Mouse (Mus musculus): ENCODE data around the gene Slc25a45. TPM values are rescaled to one million over a fixed set of nuclear protein-coding genes. Genes with fewer than 3 reads are reported as not detected.
A peak's percentile ranks its signal among the peaks of the same experiment; 100 is the strongest.

The Slc25a45 gene
- polyA plus RNA-seq, 1 experiment, result 26.1 TPM

DNA sequence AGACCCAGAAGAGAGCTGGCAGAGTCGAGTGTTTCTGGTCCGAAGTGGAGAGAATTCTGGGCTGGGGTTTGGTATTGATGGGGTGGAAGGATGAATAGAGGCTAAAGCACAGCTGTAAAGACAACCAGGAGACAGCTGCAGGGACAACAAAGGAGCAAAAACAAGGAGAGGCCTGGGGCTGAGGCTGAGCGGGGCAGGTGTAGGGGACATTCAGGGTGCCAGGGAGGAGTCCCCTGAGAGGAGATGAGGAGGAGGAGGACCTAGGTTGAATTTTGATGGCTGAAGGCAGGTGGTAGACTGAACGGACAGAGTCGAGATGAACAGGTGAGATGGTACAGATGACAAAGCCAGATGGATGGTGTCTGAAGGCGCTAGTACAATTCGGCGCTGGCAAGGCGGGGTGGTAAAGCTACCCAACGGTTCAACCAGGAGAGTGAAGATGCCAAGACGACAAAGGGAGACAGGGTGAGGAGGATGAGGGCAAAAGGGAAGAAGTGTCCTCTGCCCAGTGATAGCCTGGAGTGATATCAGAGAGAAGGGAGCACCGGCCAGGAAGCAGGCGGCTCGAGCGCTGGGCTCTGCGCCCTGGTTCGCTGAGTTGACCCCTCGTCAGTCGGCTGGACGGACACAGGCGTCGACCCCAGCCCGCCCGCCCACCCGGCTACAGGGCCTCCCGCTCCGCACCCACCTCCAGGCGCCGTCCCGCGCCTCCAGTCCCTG is 15.8 kb downstream of the Slc25a45 start:
- TF ChIP-seq POLR2A (IDR thresholded peaks at IDR 0.05; ENCODE audit: control insufficient read depth, low read depth, low read length) (no peak), CTCF (IDR thresholded peaks at IDR 0.05; ENCODE audit: control insufficient read depth, insufficient read depth, insufficient replicate concordance, low read depth, low read length) (no peak)
- Histone ChIP-seq H3K4me3 (ENCODE audit: control insufficient read depth, low read depth, low read length) (peak overlapping the region; percentile 84), H3K4me1 (ENCODE audit: control insufficient read depth, insufficient read depth, low read length) (peaks cover 14% of the 10 kb centered on the region), H3K27me3 (ENCODE audit: control insufficient read depth, insufficient read depth, low read length) (no peaks in the 10 kb centered on the region), H3K36me3 (ENCODE audit: control insufficient read depth, insufficient read depth, low read length) (peaks cover 1% of the 10 kb centered on the region; the same call in 1 of the 2 replicates), H3K27ac (ENCODE audit: control insufficient read depth, insufficient read depth, low read depth, low read length) (peak overlapping the region; percentile 84)

- H3K27ac ChIP-seq (ENCODE audit: control insufficient read depth, insufficient read depth, low read depth, low read length), result peak within 1 kb of the TSS; percentile 84
- peak within 1 kb of the TSS; percentile 84 for H3K4me3 ChIP-seq (ENCODE audit: control insufficient read depth, low read depth, low read length)
- peaks cover 1% of the 10 kb centered on the region; the same call in 1 of the 2 replicates for H3K36me3 ChIP-seq (ENCODE audit: control insufficient read depth, insufficient read depth, low read length)
- peaks cover 14% of the 10 kb centered on the region for H3K4me1 ChIP-seq (ENCODE audit: control insufficient read depth, insufficient read depth, low read length)
- no peaks in the 10 kb centered on the region for H3K27me3 ChIP-seq (ENCODE audit: control insufficient read depth, insufficient read depth, low read length)
- TF ChIP-seq CTCF (IDR thresholded peaks at IDR 0.05; ENCODE audit: control insufficient read depth, insufficient read depth, insufficient replicate concordance, low read depth, low read length), result no peak
- peak; percentile 64 for TF ChIP-seq POLR2A (IDR thresholded peaks at IDR 0.05; ENCODE audit: control insufficient read depth, low read depth, low read length)
These were observed 16.5 kb downstream of the Slc25a45 start, which contains the start of gene Tigd3 for GRCm38 (mm10) chr19:5894002-5894678. TSS of gene Tigd3 (minus strand) at chr19:5894149.

DNA sequence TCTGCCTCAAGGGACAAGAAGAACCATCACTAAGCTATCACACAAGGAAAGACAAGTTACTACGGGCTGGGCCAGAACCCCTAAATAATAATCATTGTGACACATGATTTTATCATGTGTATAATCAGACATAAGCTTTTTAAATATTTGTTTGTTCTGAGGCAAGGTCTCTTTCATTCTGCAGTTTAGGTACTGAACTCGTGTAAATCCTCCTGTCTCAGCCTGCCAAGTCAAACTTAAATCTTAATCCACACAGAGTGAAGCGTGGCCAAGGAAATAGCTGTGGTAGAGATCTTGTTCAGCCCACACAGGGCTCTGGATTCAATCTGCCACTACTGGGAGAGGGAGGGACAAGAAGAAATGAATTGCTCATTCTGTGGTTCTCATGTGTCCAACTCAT is 29.7 kb downstream of the Slc25a45 start:
- Histone ChIP-seq H3K36me3 (ENCODE audit: control insufficient read depth, insufficient read depth, low read length) (peaks cover 12% of the 10 kb centered on the region), H3K4me1 (ENCODE audit: control insufficient read depth, insufficient read depth, low read length) (peaks cover 5% of the 10 kb centered on the region; the same call in 1 of the 2 replicates), H3K27ac (ENCODE audit: control insufficient read depth, insufficient read depth, low read depth, low read length) (no peak overlapping the region), H3K27me3 (ENCODE audit: control insufficient read depth, insufficient read depth, low read length) (no peaks in the 10 kb centered on the region), H3K4me3 (ENCODE audit: control insufficient read depth, low read depth, low read length) (no peak overlapping the region)
- no peak for TF ChIP-seq CTCF (IDR thresholded peaks at IDR 0.05; ENCODE audit: control insufficient read depth, insufficient read depth, insufficient replicate concordance, low read depth, low read length)
- TF ChIP-seq POLR2A (IDR thresholded peaks at IDR 0.05; ENCODE audit: control insufficient read depth, low read depth, low read length), result no peak

DNA sequence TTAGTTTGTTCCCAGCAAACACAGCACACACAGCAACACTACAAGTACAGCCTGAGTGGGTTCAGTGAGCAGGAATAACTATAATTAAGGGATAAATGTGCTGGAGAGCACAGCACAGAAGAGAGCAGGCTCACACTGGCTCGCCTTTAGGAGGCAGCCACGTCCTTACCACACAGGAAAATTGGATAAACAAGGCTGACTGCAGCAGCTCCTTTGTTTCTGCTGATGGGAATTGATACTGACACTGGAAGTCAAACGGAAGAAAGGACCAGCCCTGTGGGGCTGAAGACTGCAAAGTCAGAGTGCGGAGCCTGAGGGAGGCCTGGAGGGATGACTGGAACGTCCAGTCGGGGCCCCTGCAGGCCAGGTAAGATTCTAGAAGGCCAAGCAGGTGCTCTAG is 32.6 kb downstream of the Slc25a45 start:
- Histone ChIP-seq H3K27ac (ENCODE audit: control insufficient read depth, insufficient read depth, low read depth, low read length) (no peak overlapping the region), H3K27me3 (ENCODE audit: control insufficient read depth, insufficient read depth, low read length) (no peaks in the 10 kb centered on the region), H3K4me1 (ENCODE audit: control insufficient read depth, insufficient read depth, low read length) (peaks cover 11% of the 10 kb centered on the region), H3K36me3 (ENCODE audit: control insufficient read depth, insufficient read depth, low read length) (peaks cover 6% of the 10 kb centered on the region; the same call in 1 of the 2 replicates), H3K4me3 (ENCODE audit: control insufficient read depth, low read depth, low read length) (no peak overlapping the region)
- TF ChIP-seq CTCF (IDR thresholded peaks at IDR 0.05; ENCODE audit: control insufficient read depth, insufficient read depth, insufficient replicate concordance, low read depth, low read length) (no peak), POLR2A (IDR thresholded peaks at IDR 0.05; ENCODE audit: control insufficient read depth, low read depth, low read length) (no peak)

DNA sequence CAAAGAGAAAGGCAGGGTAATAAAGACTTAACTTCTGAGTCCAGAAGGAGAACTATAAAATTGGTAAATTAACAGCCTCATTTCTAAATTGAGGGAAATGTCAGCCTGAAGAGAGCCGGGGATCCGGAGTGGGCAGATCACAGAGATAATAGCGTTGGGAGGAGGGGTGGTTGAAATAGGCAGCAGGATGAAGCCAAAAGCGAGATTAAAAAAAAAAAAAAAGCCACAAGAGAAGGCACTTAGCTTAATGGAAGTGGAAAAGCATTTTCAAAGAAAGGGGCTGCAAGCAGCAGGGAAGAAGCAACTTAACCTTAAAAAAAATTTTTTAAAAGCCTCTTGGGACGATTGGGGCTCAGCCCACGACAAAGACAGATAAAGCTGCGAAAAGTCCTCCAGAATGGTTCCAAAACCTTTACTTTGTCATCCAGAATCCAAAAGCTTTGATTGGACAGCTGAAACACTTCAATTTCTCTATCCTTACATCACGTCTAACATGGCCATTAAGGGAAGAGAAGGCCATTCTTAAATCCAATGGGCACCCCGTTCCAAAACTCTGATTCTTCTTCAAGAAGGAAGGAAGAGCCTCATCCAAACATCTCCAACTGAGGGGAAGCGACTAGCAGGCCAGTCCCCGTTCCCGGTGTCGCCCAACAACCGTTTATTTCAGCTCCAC is 34.0 kb downstream of the Slc25a45 start:
- peak overlapping the region; percentile 96 for H3K4me3 ChIP-seq (ENCODE audit: control insufficient read depth, low read depth, low read length)
- H3K27ac ChIP-seq (ENCODE audit: control insufficient read depth, insufficient read depth, low read depth, low read length), result peak overlapping the region; percentile 73
- no peak for TF ChIP-seq POLR2A (IDR thresholded peaks at IDR 0.05; ENCODE audit: control insufficient read depth, low read depth, low read length)
- no peak for TF ChIP-seq CTCF (IDR thresholded peaks at IDR 0.05; ENCODE audit: control insufficient read depth, insufficient read depth, insufficient replicate concordance, low read depth, low read length)
- no peaks in the 10 kb centered on the region for H3K27me3 ChIP-seq (ENCODE audit: control insufficient read depth, insufficient read depth, low read length)
- peaks cover 4% of the 10 kb centered on the region; the same call in 1 of the 2 replicates for H3K36me3 ChIP-seq (ENCODE audit: control insufficient read depth, insufficient read depth, low read length)
- H3K4me1 ChIP-seq (ENCODE audit: control insufficient read depth, insufficient read depth, low read length), result peaks cover 11% of the 10 kb centered on the region

- no peaks in the 10 kb centered on the region for H3K27me3 ChIP-seq (ENCODE audit: control insufficient read depth, insufficient read depth, low read length)
- H3K27ac ChIP-seq (ENCODE audit: control insufficient read depth, insufficient read depth, low read depth, low read length), result peak overlapping the region; percentile 73
- no peak for TF ChIP-seq CTCF (IDR thresholded peaks at IDR 0.05; ENCODE audit: control insufficient read depth, insufficient read depth, insufficient replicate concordance, low read depth, low read length)
- TF ChIP-seq POLR2A (IDR thresholded peaks at IDR 0.05; ENCODE audit: control insufficient read depth, low read depth, low read length), result peak; percentile 95
- peak overlapping the region; percentile 96 for H3K4me3 ChIP-seq (ENCODE audit: control insufficient read depth, low read depth, low read length)
- peaks cover 11% of the 10 kb centered on the region for H3K4me1 ChIP-seq (ENCODE audit: control insufficient read depth, insufficient read depth, low read length)
- H3K36me3 ChIP-seq (ENCODE audit: control insufficient read depth, insufficient read depth, low read length), result no peaks in the 10 kb centered on the region
These were observed 34.7 kb downstream of the Slc25a45 start for GRCm38 (mm10) chr19:5912103-5913006.
